Mouse (Mus musculus) macrophage (primary cell): ENCODE measurements around the gene Cd177. TPM values are rescaled to one million over a fixed set of nuclear protein-coding genes. Genes with fewer than 3 reads are reported as not detected.
"Not testable (repeated sequence)": the region's sequence is repeated elsewhere in the genome, so short reads cannot be mapped to it uniquely, and the experiment has no call there.

ENCODE experiments used
- H3K27ac ChIP-seq: fragments of 350-480 bp; formaldehyde crosslinking; 2 replicates; pipeline ENCODE4 v1.9.0; 2021
- H3K36me3 ChIP-seq: fragments of 350-480 bp; formaldehyde crosslinking; 2 replicates; pipeline ENCODE4 v1.9.0; 2021; ENCODE audit errors: inconsistent target
- H3K4me3 ChIP-seq: fragments of 350-480 bp; formaldehyde crosslinking; 2 replicates; pipeline ENCODE4 v1.9.0; 2021; ENCODE audit errors: inconsistent target
- H3K79me2 ChIP-seq: fragments of 350-480 bp; formaldehyde crosslinking; 2 replicates; pipeline ENCODE4 v1.9.0; 2021; ENCODE audit errors: inconsistent target
- WGBS: methylation state at CpG from one replicate; pipeline ENCODE4 v1.1.7; 2026; ENCODE audit warnings: inconsistent platforms; ENCODE audit not compliant: missing documents; 5-methylcytosine and 5-hydroxymethylcytosine counted together
- polyA plus RNA-seq: library from polyadenylated mRNA; stranded (reverse); fragments of 250-400 nt; gene quantifications from 3 replicates; pipeline ENCODE4 v1.2.4, GENCODE M21; 2018; ENCODE audit warnings: inconsistent platforms

Cd177 gene
- polyA plus RNA-seq, 1 experiment from 2014 or later, result 0.49 TPM

- no peaks in the 10 kb centered on the region for H3K79me2 ChIP-seq
- no peaks in the 10 kb centered on the region for H3K36me3 ChIP-seq
- no peak overlapping the region for H3K27ac ChIP-seq
- whole genome bisulfite sequencing, result 15% methylated on average over 17 of the region's 17 CpGs
- H3K4me3 ChIP-seq, result no peak overlapping the region
Measured at GRCm38 (mm10) chr7:24735970-24736670, 24.0 kb downstream of the Cd177 start.

GRCm38 (mm10) chr7:24726808-24727207, 33.3 kb downstream of the Cd177 start, which contains the start of gene Gm4763:
TSS of gene Gm4763 (minus strand) at chr7:24726908.
- 89% methylated on average over 11 of the region's 11 CpGs for WGBS
- not testable (repeated sequence) for H3K27ac ChIP-seq, H3K36me3 ChIP-seq, H3K79me2 ChIP-seq, H3K4me3 ChIP-seq

GRCm38 (mm10) chr7:24715039-24715438, 45.1 kb downstream of the Cd177 start:
- no peaks in the 10 kb centered on the region for H3K36me3 ChIP-seq
- H3K4me3 ChIP-seq, result no peak overlapping the region
- no peak overlapping the region for H3K27ac ChIP-seq
- no peaks in the 10 kb centered on the region for H3K79me2 ChIP-seq
- 24% methylated on average over 6 of the region's 6 CpGs for WGBS

GRCm38 (mm10) chr7:24708832-24709292, 51.2 kb downstream of the Cd177 start, which contains the start of gene BC049730:
TSS of gene BC049730 (plus strand) at chr7:24709242.
- Histone ChIP-seq H3K79me2 (no peaks in the 10 kb centered on the region), H3K4me3 (no peak within 1 kb of the TSS), H3K36me3 (no peaks in the 10 kb centered on the region), H3K27ac (no peak within 1 kb of the TSS)
- WGBS, result 96% methylated on average over 14 of the region's 14 CpGs

GRCm38 (mm10) chr7:24702841-24703240, 57.3 kb downstream of the Cd177 start:
- 78% methylated on average over 8 of the region's 9 CpGs for WGBS
- not testable (repeated sequence) for H3K4me3 ChIP-seq, H3K27ac ChIP-seq, H3K79me2 ChIP-seq, H3K36me3 ChIP-seq

- 100% methylated on average over 1 of the region's 4 CpGs for WGBS
- H3K36me3 ChIP-seq, H3K27ac ChIP-seq, H3K79me2 ChIP-seq, H3K4me3 ChIP-seq: not testable (repeated sequence)
Measured at GRCm38 (mm10) chr7:24697891-24698290, 62.2 kb downstream of the Cd177 start.

Other genes with a start within 250 kb of the Cd177 start
- not detected in 3 replicates for gene AC161166.1, start 247.9 kb downstream of the Cd177 start, polyA plus RNA-seq
- gene Irgq, start 229.6 kb downstream of the Cd177 start, polyA plus RNA-seq, result 6.1 to 11.9 TPM (median 11.5 TPM) in 3 replicates
- not detected in 3 replicates for gene Pinlyp, start 214.2 kb downstream of the Cd177 start, polyA plus RNA-seq
- gene Xrcc1, start 214.0 kb downstream of the Cd177 start, polyA plus RNA-seq, result 26.7 to 70.1 TPM (median 46.9 TPM) in 3 replicates
- gene Ethe1, start 172.8 kb downstream of the Cd177 start, polyA plus RNA-seq, result 20.8 to 29.7 TPM (median 27.4 TPM) in 3 replicates
- 0.10 TPM in 1 of 3 replicates, not detected in the others for gene Zfp575, start 172.7 kb downstream of the Cd177 start, polyA plus RNA-seq
- 3.0 to 4.3 TPM (median 4.0 TPM) in 3 replicates for gene Phldb3, start 149.5 kb downstream of the Cd177 start, polyA plus RNA-seq
- gene Lypd3, start 123.8 kb downstream of the Cd177 start, polyA plus RNA-seq, result not detected in 3 replicates
- not detected in 3 replicates for gene Tex101, start 83.6 kb downstream of the Cd177 start, polyA plus RNA-seq
- not detected in 3 replicates for gene BC049730, start 51.1 kb downstream of the Cd177 start, polyA plus RNA-seq
- gene Gm4763, start 33.4 kb downstream of the Cd177 start, polyA plus RNA-seq, result not detected in 3 replicates
- 0.85 TPM in 1 of 3 replicates, not detected in the others for gene Ceacam10, start 16.9 kb upstream of the Cd177 start, polyA plus RNA-seq
- 6.8 to 9.9 TPM (median 7.1 TPM) in 3 replicates for gene Gm9844, start 101.9 kb upstream of the Cd177 start, polyA plus RNA-seq
- gene Lypd4, start 109.6 kb upstream of the Cd177 start, polyA plus RNA-seq, result not detected in 3 replicates
- gene Dmrtc2, start 109.7 kb upstream of the Cd177 start, polyA plus RNA-seq, result not detected in 3 replicates
- 136 to 976 TPM (median 876 TPM) in 3 replicates for gene Rps19, start 124.1 kb upstream of the Cd177 start, polyA plus RNA-seq
- 0.44 TPM in 1 of 3 replicates, not detected in the others for gene Cd79a, start 137.1 kb upstream of the Cd177 start, polyA plus RNA-seq
- gene Arhgef1, start 142.6 kb upstream of the Cd177 start, polyA plus RNA-seq, result 54.7 to 102 TPM (median 79.9 TPM) in 3 replicates
- gene Gm4881, start 184.2 kb upstream of the Cd177 start, polyA plus RNA-seq, result not detected in 3 replicates
- gene Rabac1, start 212.4 kb upstream of the Cd177 start, polyA plus RNA-seq, result 28.6 to 198 TPM (median 112 TPM) in 3 replicates
- gene Atp1a3, start 245.6 kb upstream of the Cd177 start, polyA plus RNA-seq, result 97.0 to 111 TPM (median 106 TPM) in 3 replicates